Mouse (Mus musculus) natural killer cell, adult 2 months (primary cell): ENCODE measurements at regions not wholly inside any gene's neighbourhood (a gene's known extent, or its start where the extent isn't known, plus 50 kb on each side); places are given as distances from the start of the nearest gene placed in this dataset.

ENCODE experiments used
- DNase-seq, 2 experiments: peaks; one replicate each; pipeline ENCODE4 v3.0.0; 2022; ENCODE audit warnings: low spot score in 2 of 2

GRCm38 (mm10) chr4:153019211-153019610 lies 463.4 kb downstream of the Ajap1 start:
- no peak for DNase-seq

- no peak for DNase-seq
These were observed 464.3 kb downstream of the Ajap1 start for GRCm38 (mm10) chr4:153018138-153018921.

GRCm38 (mm10) chr4:153017816-153018137 lies 464.8 kb downstream of the Ajap1 start:
- no peak for DNase-seq

- DNase-seq = no peak
These were observed 479.3 kb downstream of the Ajap1 start for GRCm38 (mm10) chr4:153003338-153003737.

- DNase-seq = no peak
These were observed 480.1 kb downstream of the Ajap1 start for GRCm38 (mm10) chr4:153002516-153002915.

GRCm38 (mm10) chr4:153001761-153002160 lies 480.9 kb downstream of the Ajap1 start:
- DNase-seq = no peak

- no peak for DNase-seq
These were observed 483.1 kb downstream of the Ajap1 start for GRCm38 (mm10) chr4:152999526-152999925.

GRCm38 (mm10) chr4:152997251-152997650 lies 485.4 kb downstream of the Ajap1 start:
- no peak for DNase-seq

- no peak for DNase-seq
These were observed 486.0 kb downstream of the Ajap1 start for GRCm38 (mm10) chr4:152996641-152997040.

- DNase-seq = no peak
These were observed 487.5 kb downstream of the Ajap1 start for GRCm38 (mm10) chr4:152995052-152995595.

GRCm38 (mm10) chr4:152994206-152994605 lies 488.4 kb downstream of the Ajap1 start:
- DNase-seq = no peak

GRCm38 (mm10) chr4:152990266-152990665 lies 492.3 kb downstream of the Ajap1 start:
- no peak for DNase-seq

GRCm38 (mm10) chr4:152987726-152988125 lies 494.9 kb downstream of the Ajap1 start:
- no peak for DNase-seq

GRCm38 (mm10) chr4:152975012-152975675 lies 497.5 kb upstream of the Kcnab2 start:
- DNase-seq = no peak

GRCm38 (mm10) chr4:152963001-152963400 lies 485.3 kb upstream of the Kcnab2 start:
- DNase-seq = no peak

- no peak for DNase-seq
These were observed 484.5 kb upstream of the Kcnab2 start for GRCm38 (mm10) chr4:152962165-152962564.

GRCm38 (mm10) chr4:152961677-152962076 lies 484.0 kb upstream of the Kcnab2 start:
- no peak for DNase-seq

- DNase-seq = no peak
These were observed 482.1 kb upstream of the Kcnab2 start for GRCm38 (mm10) chr4:152959627-152960230.

GRCm38 (mm10) chr4:152953237-152953974 lies 475.7 kb upstream of the Kcnab2 start:
- DNase-seq = no peak

- no peak for DNase-seq
These were observed 471.3 kb upstream of the Kcnab2 start for GRCm38 (mm10) chr4:152948956-152949355.

- DNase-seq = no peak
These were observed 463.5 kb upstream of the Kcnab2 start for GRCm38 (mm10) chr4:152941159-152941558.

GRCm38 (mm10) chr4:152936614-152937013 lies 458.9 kb upstream of the Kcnab2 start:
- no peak for DNase-seq
